Mouse (Mus musculus): ENCODE measurements around the gene Nop9. TPM values are rescaled to one million over a fixed set of nuclear protein-coding genes. Genes with fewer than 3 reads are reported as not detected.
"Not testable (repeated sequence)": the region's sequence is repeated elsewhere in the genome, so short reads cannot be mapped to it uniquely, and the experiment has no call there.

The Nop9 gene
- polyA plus RNA-seq, 1 experiment from 2014 or later = 14.5 TPM

DNA sequence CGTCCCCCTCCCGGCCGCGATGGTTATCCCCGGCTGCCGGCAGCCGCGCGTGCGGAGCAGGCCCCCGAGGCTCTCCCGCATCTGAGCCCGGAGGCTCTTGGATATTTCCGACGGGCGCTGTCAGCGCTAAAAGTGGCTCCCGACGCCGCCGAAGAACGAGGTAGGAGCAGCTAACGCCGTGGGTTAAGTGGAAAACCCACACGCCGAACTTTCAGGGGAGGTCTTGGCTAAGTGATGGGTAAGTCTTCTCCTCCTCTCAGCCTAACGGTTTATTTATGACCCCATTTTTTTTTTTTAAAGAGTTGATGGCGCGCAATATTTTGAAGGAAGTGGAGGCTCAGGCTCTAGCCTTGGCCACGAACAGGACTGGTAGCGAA is 356 bp downstream of the Nop9 start:
- H3K4me1 ChIP-seq (ENCODE audit: insufficient read depth) = peaks cover 24% of the 10 kb centered on the region
- H3K27me3 ChIP-seq (ENCODE audit: insufficient read depth, low read length) = no peaks in the 10 kb centered on the region
- peaks cover 22% of the 10 kb centered on the region for H3K36me3 ChIP-seq (replicated peaks; ENCODE audit: insufficient read depth, low read length)
- no peak for DNase-seq
- H3K9ac ChIP-seq (replicated peaks) = peak overlapping the region; percentile 85
- under 1% methylated on average over 31 of the region's 31 CpGs for WGBS (ENCODE audit: insufficient replicate concordance)
- peak overlapping the region; percentile 96 for H3K4me2 ChIP-seq (ENCODE audit: low read depth, low read length)
- peak overlapping the region; percentile 76 for H3K27ac ChIP-seq (ENCODE audit: low read depth)
- TF ChIP-seq EP300 (IDR thresholded peaks at IDR 0.05; ENCODE audit: low read depth) (no peak), CTCF (IDR thresholded peaks at IDR 0.05; ENCODE audit: low read depth) (no peak)
- no peak for ATAC-seq
- peak overlapping the region; percentile 98 for H3K4me3 ChIP-seq (ENCODE audit: low read depth, low read length)
- H3K9me3 ChIP-seq (ENCODE audit: low read length) = no peaks in the 10 kb centered on the region

- Histone ChIP-seq H3K9ac (replicated peaks) (peak overlapping the region; percentile 41; the same call in 1 of the 2 replicates), H3K4me3 (ENCODE audit: low read depth, low read length) (peak overlapping the region; percentile 98; the same call in 1 of the 2 replicates), H3K4me1 (ENCODE audit: insufficient read depth) (peaks cover 24% of the 10 kb centered on the region), H3K9me3 (ENCODE audit: low read length) (no peaks in the 10 kb centered on the region), H3K4me2 (ENCODE audit: low read depth, low read length) (peak overlapping the region; percentile 96), H3K27me3 (ENCODE audit: insufficient read depth, low read length) (no peaks in the 10 kb centered on the region), H3K27ac (ENCODE audit: low read depth) (no peak overlapping the region), H3K36me3 (replicated peaks; ENCODE audit: insufficient read depth, low read length) (peaks cover 31% of the 10 kb centered on the region)
- TF ChIP-seq EP300 (IDR thresholded peaks at IDR 0.05; ENCODE audit: low read depth) (no peak), CTCF (IDR thresholded peaks at IDR 0.05; ENCODE audit: low read depth) (0 out of 2 replicates have a peak, but pooled peaks have one; percentile 11)
- no peak for DNase-seq
- ATAC-seq = no peak
- 78% methylated on average over 10 of the region's 10 CpGs for WGBS (ENCODE audit: insufficient replicate concordance)
Measured at GRCm38 (mm10) chr14:55747051-55747847, 1.8 kb downstream of the Nop9 start.

DNA sequence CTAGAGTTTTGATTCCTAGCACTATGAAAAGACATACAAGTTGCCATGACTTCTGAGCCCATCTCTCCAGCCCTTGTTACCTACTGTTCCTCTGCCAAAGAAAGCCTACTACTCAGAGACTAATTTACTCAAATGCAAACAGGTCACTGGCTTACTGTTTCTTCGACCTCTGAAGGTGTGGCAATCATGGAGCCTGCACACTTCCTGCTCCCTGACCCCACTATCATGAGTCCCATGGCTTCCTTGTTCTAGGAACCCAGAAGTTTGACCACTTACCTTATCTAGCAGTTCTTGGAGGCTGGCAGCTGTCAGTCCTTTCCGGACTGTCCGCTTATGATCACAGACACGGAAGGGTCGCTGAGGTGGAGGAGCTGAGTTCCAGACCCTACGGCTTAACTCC is 12.1 kb downstream of the Nop9 start:
- Histone ChIP-seq H3K9ac (replicated peaks) (peak overlapping the region; percentile 37), H3K27ac (ENCODE audit: low read depth) (peak overlapping the region; percentile 88), H3K9me3 (ENCODE audit: low read length) (no peaks in the 10 kb centered on the region), H3K27me3 (ENCODE audit: insufficient read depth, low read length) (peaks cover 16% of the 10 kb centered on the region; the same call in 1 of the 2 replicates), H3K4me1 (ENCODE audit: insufficient read depth) (peaks cover 20% of the 10 kb centered on the region), H3K4me2 (ENCODE audit: low read depth, low read length) (peak overlapping the region; percentile 63), H3K36me3 (replicated peaks; ENCODE audit: insufficient read depth, low read length) (peaks cover 35% of the 10 kb centered on the region), H3K4me3 (ENCODE audit: low read depth, low read length) (peak overlapping the region; percentile 32)
- peak; percentile 24; the same call in 1 of the 2 replicates for ATAC-seq
- no peak for TF ChIP-seq CTCF (IDR thresholded peaks at IDR 0.05; ENCODE audit: low read depth)
- TF ChIP-seq EP300 (IDR thresholded peaks at IDR 0.05; ENCODE audit: low read depth) = 0 out of 2 replicates have a peak, but pooled peaks have one; percentile 18
- WGBS (ENCODE audit: insufficient replicate concordance) = 21% methylated on average over 6 of the region's 6 CpGs
- no peak for DNase-seq

DNA sequence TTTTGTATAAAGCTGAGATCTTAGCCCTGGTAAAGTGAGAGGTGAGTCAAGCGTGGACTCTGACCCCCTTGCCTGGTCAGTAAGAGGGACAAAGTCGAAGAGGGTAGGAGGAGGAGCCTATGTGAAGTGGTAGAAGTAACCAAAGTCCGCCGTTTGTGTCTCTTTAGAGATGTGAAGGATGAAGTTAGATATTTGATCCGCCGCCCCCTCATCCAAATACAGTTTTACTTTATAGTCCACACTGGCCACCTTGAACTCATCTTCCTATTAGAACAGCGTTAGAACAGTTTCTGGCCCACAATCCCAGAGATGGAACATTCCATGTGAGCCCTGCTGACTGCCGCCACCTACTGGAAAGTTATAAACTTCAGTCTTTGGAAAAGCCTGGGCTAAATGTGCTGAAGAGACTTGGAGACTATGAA is 12.9 kb downstream of the Nop9 start, which contains the start of gene Cideb:
TSS of gene Cideb (minus strand) at position 96 of the 422 bp plus-strand sequence.
- Histone ChIP-seq H3K27ac (ENCODE audit: low read depth) (peak within 1 kb of the TSS; percentile 88), H3K9me3 (ENCODE audit: low read length) (no peaks in the 10 kb centered on the region), H3K27me3 (ENCODE audit: insufficient read depth, low read length) (peaks cover 17% of the 10 kb centered on the region; the same call in 1 of the 2 replicates), H3K4me2 (ENCODE audit: low read depth, low read length) (peak within 1 kb of the TSS; percentile 63), H3K36me3 (replicated peaks; ENCODE audit: insufficient read depth, low read length) (peaks cover 27% of the 10 kb centered on the region), H3K4me3 (ENCODE audit: low read depth, low read length) (peak within 1 kb of the TSS; percentile 32), H3K9ac (replicated peaks) (peak within 1 kb of the TSS; percentile 37), H3K4me1 (ENCODE audit: insufficient read depth) (peaks cover 27% of the 10 kb centered on the region)
- DNase-seq (peak; percentile 56), ATAC-seq (peak; percentile 78)
- TF ChIP-seq EP300 (IDR thresholded peaks at IDR 0.05; ENCODE audit: low read depth) = peak; percentile 66
- TF ChIP-seq CTCF (IDR thresholded peaks at IDR 0.05; ENCODE audit: low read depth) = peak; percentile 82
- 14% methylated on average over 8 of the region's 8 CpGs for WGBS (ENCODE audit: insufficient replicate concordance)

- not testable (repeated sequence) for H3K27ac ChIP-seq (ENCODE audit: low read depth); H3K4me3 ChIP-seq (ENCODE audit: low read depth, low read length); H3K9ac ChIP-seq (replicated peaks); H3K9me3 ChIP-seq (ENCODE audit: low read length)
- 6% methylated on average over 6 of the region's 6 CpGs for whole genome bisulfite sequencing (ENCODE audit: insufficient replicate concordance)
- ATAC-seq (peak; percentile 20), DNase-seq (peak; percentile 87)
- H3K4me2 ChIP-seq (ENCODE audit: low read depth, low read length) = peak overlapping the region; percentile 64
- H3K27me3 ChIP-seq (ENCODE audit: insufficient read depth, low read length) = peaks cover 17% of the 10 kb centered on the region; the same call in 1 of the 2 replicates
- H3K4me1 ChIP-seq (ENCODE audit: insufficient read depth) = peaks cover 28% of the 10 kb centered on the region
- TF ChIP-seq CTCF (IDR thresholded peaks at IDR 0.05; ENCODE audit: low read depth) = peak; percentile 85
- H3K36me3 ChIP-seq (replicated peaks; ENCODE audit: insufficient read depth, low read length) = peaks cover 10% of the 10 kb centered on the region
Measured at GRCm38 (mm10) chr14:55760156-55760555, 14.7 kb downstream of the Nop9 start.

- 0 out of 2 replicates have a peak, but pooled peaks cover under 1% of the 10 kb centered on the region for H3K36me3 ChIP-seq (replicated peaks; ENCODE audit: insufficient read depth, low read length)
- H3K9ac ChIP-seq (replicated peaks) = peak within 1 kb of the TSS; percentile 67
- H3K27ac ChIP-seq (ENCODE audit: low read depth) = peak within 1 kb of the TSS; percentile 69
- TF ChIP-seq EP300 (IDR thresholded peaks at IDR 0.05; ENCODE audit: low read depth) (no peak), CTCF (IDR thresholded peaks at IDR 0.05; ENCODE audit: low read depth) (no peak)
- peaks cover 17% of the 10 kb centered on the region; the same call in 1 of the 2 replicates for H3K27me3 ChIP-seq (ENCODE audit: insufficient read depth, low read length)
- H3K4me1 ChIP-seq (ENCODE audit: insufficient read depth) = peaks cover 28% of the 10 kb centered on the region
- no peak for DNase-seq
- H3K4me2 ChIP-seq (ENCODE audit: low read depth, low read length) = peak within 1 kb of the TSS; percentile 88
- 74% methylated on average over 6 of the region's 6 CpGs for WGBS (ENCODE audit: insufficient replicate concordance)
- no peaks in the 10 kb centered on the region for H3K9me3 ChIP-seq (ENCODE audit: low read length)
- H3K4me3 ChIP-seq (ENCODE audit: low read depth, low read length) = peak within 1 kb of the TSS; percentile 51
- no peak for ATAC-seq
Measured at GRCm38 (mm10) chr14:55761163-55761562, 15.7 kb downstream of the Nop9 start, which contains the start of gene Ltb4r2. Ltb4r2 (plus strand) TSS chr14:55761428.

Data from liver, postnatal 0 days (tissue).